Mouse (Mus musculus): Measurements from ENCODE around the gene Flcn.
"Not testable (repeated sequence)": the region's sequence is repeated elsewhere in the genome, so short reads cannot be mapped to it uniquely, and the experiment has no call there.

The Flcn gene

GRCm38 (mm10) chr11:59809670-59810474, at the start of gene Flcn:
TSS of gene Flcn (minus strand) at chr11:59810016.
- DNase-seq (ENCODE audit: low spot score), result peak; percentile 83

GRCm38 (mm10) chr11:59852865-59853264, 43.0 kb upstream of the Flcn start:
- DNase-seq (ENCODE audit: low spot score), result no peak

DNA sequence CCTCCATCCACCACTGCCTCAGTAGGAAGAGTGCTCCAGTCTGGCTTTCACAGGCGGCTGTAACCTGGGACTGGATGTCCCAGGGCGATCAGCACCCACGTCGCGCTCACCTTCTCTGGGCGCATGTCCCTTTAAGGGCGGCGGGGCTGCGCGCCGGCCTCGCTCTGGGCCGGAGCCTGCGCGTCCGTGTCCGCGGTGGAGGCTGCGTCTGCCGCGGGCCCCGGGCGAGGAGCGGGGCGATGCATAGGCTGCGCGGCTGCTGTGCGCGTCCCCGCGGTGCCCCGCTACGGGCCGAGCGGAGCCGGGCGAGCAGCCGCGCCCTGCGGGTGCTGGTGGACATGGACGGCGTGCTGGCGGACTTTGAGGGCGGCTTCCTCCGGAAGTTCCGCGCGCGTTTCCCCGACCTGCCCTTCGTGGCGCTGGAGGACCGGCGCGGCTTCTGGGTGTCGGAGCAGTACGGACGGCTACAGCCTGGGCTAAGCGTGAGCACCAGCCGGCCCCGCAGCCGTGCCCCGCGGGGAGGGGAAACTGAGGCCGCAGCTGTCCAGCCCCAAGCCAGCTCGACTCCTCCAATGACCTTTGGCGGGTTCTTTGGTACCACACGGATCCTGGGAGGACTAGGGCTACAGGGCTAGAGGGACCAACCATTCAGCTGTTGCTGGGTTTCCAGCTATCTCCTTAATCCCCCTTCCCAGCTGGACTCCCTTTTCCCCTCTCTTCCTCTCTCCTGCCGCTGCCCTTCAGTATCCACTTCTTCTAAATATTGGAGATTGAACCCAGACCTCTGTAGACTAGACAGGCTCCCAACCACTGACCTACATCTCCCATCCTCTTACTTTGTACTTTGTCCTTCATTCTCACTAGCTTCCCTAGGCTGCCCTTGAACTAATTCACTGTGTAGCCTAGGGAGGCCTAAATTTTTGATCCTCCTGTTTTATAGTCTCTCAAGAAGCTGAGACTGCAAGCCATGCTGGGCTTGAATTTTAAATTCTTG, 38.4 kb upstream of the Flcn start:
- DNase-seq (ENCODE audit: low spot score), result peak; percentile 75

DNA sequence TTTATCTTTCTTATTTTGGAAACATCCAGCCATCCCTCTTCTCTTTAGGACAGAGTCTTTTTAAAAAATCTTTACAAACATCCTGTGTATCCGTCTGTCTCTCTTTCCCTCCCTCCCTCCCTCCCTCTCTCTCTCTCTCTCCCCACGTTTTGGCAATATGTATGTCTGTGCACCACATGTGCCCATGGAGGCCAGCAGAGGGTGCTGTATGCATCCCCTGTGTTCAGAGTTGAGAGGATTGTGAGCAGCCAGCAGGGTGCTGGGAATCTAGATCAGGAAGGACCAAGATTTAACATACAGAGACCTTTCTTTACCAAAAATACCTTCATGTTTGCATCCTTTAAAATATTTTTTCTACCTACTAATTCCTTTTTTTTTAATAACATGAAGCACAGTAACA, 37.3 kb upstream of the Flcn start:
- peak; percentile 49 for DNase-seq (ENCODE audit: low spot score)

DNA sequence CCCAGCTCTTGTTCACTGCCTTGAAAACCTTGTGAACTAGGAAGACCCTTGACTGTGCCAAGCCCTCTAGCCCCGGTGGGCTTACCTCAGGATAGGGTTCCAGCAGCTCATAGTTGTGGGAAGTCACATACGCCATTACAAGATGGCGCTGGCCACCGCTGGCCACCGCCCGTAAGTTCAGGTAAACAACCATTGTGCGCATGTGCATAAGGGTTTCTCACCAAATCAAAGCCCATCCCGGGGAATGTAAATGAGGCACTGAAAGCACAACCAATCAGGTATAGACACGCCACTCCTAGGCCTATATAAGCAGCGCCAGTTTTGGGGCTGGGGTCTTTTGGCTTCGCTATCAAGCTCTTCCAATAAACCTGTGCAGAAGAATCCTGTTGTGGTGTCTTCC, 36.5 kb upstream of the Flcn start:
- DNase-seq (ENCODE audit: low spot score), result no peak

GRCm38 (mm10) chr11:59839459-59840126, 29.8 kb upstream of the Flcn start, which contains the start of gene Cops3:
TSS of gene Cops3 (minus strand) at chr11:59839838.
- DNase-seq (ENCODE audit: low spot score), result peak; percentile 97

DNA sequence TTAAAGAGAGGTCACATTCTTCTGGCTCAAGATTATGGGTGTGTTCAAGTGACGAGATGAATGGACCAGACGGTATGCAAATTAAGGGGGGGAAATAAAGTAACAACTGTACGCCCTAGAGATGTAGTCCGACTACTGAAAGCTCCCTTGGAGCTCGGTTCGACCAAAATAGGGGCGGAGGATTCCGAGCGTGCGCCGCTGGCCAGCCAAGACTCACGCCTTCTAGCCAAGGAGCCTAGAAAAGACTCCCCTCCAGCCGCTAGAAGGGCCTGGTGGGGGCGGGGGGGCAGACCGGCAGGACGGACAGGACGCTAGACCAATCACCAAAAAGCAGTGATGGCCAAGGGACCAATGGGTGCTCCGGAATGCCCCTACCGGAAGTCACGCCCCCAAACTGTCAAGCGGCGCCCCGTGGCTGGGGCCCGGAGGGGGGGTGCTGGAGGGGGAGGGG, 29.2 kb upstream of the Flcn start, which contains the start of gene Nt5m:
Gene Nt5m, plus strand, starts transcription at position 440 of the 451 bp plus-strand sequence.
- DNase-seq (ENCODE audit: low spot score), result peak; percentile 95

GRCm38 (mm10) chr11:59838426-59838825, 28.6 kb upstream of the Flcn start:
- no peak for DNase-seq (ENCODE audit: low spot score)

GRCm38 (mm10) chr11:59837789-59838188, 28.0 kb upstream of the Flcn start:
- not testable (repeated sequence) for DNase-seq (ENCODE audit: low spot score)

- no peak for DNase-seq (ENCODE audit: low spot score)
These were observed 11.8 kb upstream of the Flcn start for GRCm38 (mm10) chr11:59821625-59822024.

DNA sequence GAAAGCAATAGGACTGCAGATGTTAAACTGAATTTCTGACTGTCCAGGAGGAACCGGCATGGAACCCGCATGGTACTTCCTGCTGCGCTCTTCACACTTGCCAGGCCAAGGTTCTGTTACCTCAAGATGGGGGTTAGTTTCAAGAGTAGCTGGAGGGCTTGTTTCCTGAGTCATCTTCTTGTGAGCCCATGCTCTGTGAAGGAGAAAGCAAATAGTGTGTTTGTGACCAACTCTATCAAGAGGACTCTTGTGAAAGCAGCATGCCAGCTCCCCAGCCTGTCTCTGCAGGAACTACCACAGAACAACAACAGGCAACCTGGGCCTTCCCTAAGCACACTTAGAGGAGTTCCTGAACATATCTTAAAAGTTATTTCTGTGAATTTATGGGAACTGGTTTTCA, 8.1 kb upstream of the Flcn start:
- no peak for DNase-seq (ENCODE audit: low spot score)

DNA sequence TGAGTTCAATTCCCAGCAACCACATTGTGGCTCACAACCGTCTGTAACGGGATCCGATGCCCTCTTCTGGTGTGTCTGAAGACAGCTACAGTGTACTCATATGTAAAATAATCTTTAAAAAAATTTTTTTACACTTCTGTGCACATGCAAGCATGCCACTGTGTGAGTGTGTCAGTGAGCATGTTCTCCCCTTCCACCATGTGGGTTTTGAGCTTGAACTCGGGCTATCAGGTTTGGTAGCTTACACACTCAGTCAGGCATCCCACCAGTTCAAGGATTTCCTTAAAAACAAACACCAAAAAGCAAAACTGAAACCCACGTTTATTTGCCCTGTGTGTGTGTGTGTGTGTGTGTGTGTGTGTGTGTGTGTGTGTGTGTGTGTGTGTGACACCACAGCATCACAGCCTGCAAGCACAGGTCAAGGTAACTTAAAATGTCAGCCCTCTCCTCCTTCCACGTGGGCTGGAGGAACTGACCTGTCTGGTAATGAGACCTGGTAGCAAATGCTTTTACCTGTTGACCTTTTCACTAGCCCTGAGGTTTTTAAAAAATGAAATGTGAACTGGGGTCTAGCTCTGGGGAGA, 5.8 kb upstream of the Flcn start:
- no peak for DNase-seq (ENCODE audit: low spot score)

DNA sequence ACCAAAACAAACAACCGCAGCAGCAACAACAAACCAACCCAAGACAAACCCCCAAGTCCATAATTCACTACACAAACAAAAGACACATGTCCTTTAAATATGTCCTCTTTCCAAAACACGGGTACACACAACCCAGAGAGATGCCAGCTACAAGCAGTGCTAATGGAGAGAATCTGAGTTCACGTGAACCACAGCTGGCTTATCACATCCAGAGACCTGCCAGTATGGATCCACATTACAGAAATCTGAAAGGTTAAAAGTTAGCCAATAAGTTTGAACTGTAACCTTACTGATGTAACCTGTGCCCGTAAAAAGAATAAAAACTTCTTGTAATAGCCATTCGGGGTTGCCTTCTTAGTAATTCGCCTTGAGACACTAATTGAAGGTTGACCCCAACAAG, 5.1 kb upstream of the Flcn start:
- no peak for DNase-seq (ENCODE audit: low spot score)

- no peak for DNase-seq (ENCODE audit: low spot score)
These were observed 4.5 kb upstream of the Flcn start for GRCm38 (mm10) chr11:59814311-59814710.

DNA sequence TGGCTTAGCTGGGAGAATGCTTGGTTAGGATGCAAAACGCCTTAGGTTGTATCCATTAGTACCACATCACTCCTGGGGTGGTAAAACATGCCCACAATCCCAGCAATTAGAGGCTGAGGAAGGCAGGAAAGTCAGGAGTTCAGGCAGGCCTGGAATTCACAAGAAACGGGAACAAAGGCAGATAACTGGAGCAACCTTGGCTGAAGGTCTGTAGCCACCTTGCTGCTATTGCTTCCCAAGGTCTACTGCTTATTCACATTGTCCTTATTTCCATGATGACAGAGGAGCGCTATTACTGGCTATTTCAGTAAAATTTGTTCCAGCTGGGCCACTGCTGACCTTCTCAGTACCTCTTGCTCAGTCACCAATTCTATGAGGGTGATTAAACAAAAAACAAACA, 3.5 kb upstream of the Flcn start:
- no peak for DNase-seq (ENCODE audit: low spot score)

- no peak for DNase-seq (ENCODE audit: low spot score)
These were observed 1.4 kb upstream of the Flcn start for GRCm38 (mm10) chr11:59811211-59811610.

GRCm38 (mm10) chr11:59810480-59811158, 803 bp upstream of the Flcn start:
- DNase-seq (ENCODE audit: low spot score), result no peak

- no peak for DNase-seq (ENCODE audit: low spot score)
These were observed 646 bp downstream of the Flcn start for GRCm38 (mm10) chr11:59809071-59809669.

GRCm38 (mm10) chr11:59808170-59808960, 1.5 kb downstream of the Flcn start:
- DNase-seq (ENCODE audit: low spot score), result no peak

DNA sequence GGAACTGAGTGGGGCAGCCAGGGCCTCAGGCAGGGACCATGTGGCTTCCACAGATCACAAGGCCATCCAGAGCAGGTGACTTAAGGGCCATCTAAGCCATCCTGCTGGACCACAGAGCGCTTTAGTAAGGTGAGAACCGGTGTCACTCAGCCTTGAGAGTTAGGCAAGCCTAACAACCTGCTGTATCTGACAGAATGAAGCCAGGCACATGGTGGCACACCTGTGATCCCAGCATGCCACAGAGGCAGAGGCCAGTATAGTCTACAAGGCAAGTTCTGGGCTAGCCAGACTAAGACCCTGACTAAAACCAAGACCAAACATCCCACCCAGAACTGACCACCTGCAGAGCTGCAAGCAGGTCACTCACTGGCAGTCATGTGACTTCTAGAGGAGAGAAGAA, 4.2 kb downstream of the Flcn start:
- no peak for DNase-seq (ENCODE audit: low spot score)
